Mouse (Mus musculus) neural tube, embryonic 11.5 days (tissue): ENCODE measurements at regions not wholly inside any gene's neighbourhood (a gene's known extent, or its start where the extent isn't known, plus 50 kb on each side); places are given as distances from the start of the nearest gene placed in this dataset.

Source experiments
- ATAC-seq: fragments of 200-750 bp; cut with Nextera tagmentation; 2 replicates; pipeline ENCODE4 v1.8.0; 2017; ENCODE audit warnings: moderate number of reproducible peaks, mild to moderate bottlenecking, moderate TSS enrichment, moderate library complexity; ENCODE audit not compliant: insufficient read depth, low FRiP score, low TSS enrichment
- DNase-seq: peaks from one replicate; pipeline ENCODE4 v3.0.0-alpha.2; 2015; ENCODE audit warnings: low spot score
- H3K27ac ChIP-seq: fragments of 300-500 bp; sonication (generic); 2 replicates; pipeline ENCODE4 v1.5.1; 2014; ENCODE audit warnings: low read depth, mild to moderate bottlenecking, low read length
- H3K27me3 ChIP-seq: fragments of 300-500 bp; sonication (generic); 2 replicates; pipeline ENCODE4 v1.6.1; 2014; ENCODE audit warnings: mild to moderate bottlenecking, low read length, mixed read lengths; ENCODE audit not compliant: control insufficient read depth, insufficient read depth
- H3K36me3 ChIP-seq: fragments of 300-500 bp; sonication (generic); 2 replicates; pipeline ENCODE4 v1.6.1; 2014; ENCODE audit warnings: mild to moderate bottlenecking, low read length, moderate library complexity, mixed read lengths; ENCODE audit not compliant: control insufficient read depth, insufficient read depth
- H3K4me1 ChIP-seq: fragments of 300-500 bp; sonication (generic); 2 replicates; pipeline ENCODE4 v1.6.1; 2014; ENCODE audit warnings: low read length, mixed read lengths; ENCODE audit not compliant: control insufficient read depth, insufficient read depth
- H3K4me2 ChIP-seq: fragments of 300-500 bp; sonication (generic); 2 replicates; pipeline ENCODE4 v1.6.1; 2014; ENCODE audit warnings: low read depth, mild to moderate bottlenecking, moderate library complexity
- H3K4me3 ChIP-seq: fragments of 300-500 bp; sonication (generic); 2 replicates; pipeline ENCODE4 v1.5.1; 2014; ENCODE audit warnings: low read depth, low read length
- H3K9ac ChIP-seq: fragments of 300-500 bp; sonication (generic); 2 replicates; pipeline ENCODE4 v1.6.1; 2014; ENCODE audit warnings: mild to moderate bottlenecking, low read length
- H3K9me3 ChIP-seq: fragments of 300-500 bp; sonication (generic); 2 replicates; pipeline ENCODE4 v1.6.1; 2016; ENCODE audit warnings: low read length; ENCODE audit not compliant: control insufficient read depth
- WGBS: fragments of 180-500 bp; shearing (Covaris S2); extraction: QIAGEN DNeasy Blood & Tissue Kit; methylation state at CpG from one replicate; pipeline ENCODE4 v1.1.7; 2014; 5-methylcytosine and 5-hydroxymethylcytosine counted together

- no peak overlapping the region for H3K4me3 ChIP-seq
- no peaks in the 10 kb centered on the region for H3K9me3 ChIP-seq
- peaks cover 11% of the 10 kb centered on the region for H3K4me1 ChIP-seq
- peak overlapping the region; percentile 87 for H3K27ac ChIP-seq
- H3K9ac ChIP-seq, result no peak overlapping the region
- ATAC-seq (no peak), DNase-seq (peak; percentile 65)
- H3K4me2 ChIP-seq, result no peak overlapping the region
- no peaks in the 10 kb centered on the region for H3K27me3 ChIP-seq
- WGBS, result 7% methylated on average over 8 of the region's 8 CpGs
- no peaks in the 10 kb centered on the region for H3K36me3 ChIP-seq
Measured at GRCm38 (mm10) chr5:64648492-64648891, 154.7 kb upstream of the Klf3 start.

GRCm38 (mm10) chr5:64651407-64651806, 151.8 kb upstream of the Klf3 start:
- no peak for DNase-seq
- no peak for ATAC-seq
- no peak overlapping the region for H3K4me3 ChIP-seq
- no peak overlapping the region for H3K9ac ChIP-seq
- no peak overlapping the region for H3K4me2 ChIP-seq
- H3K36me3 ChIP-seq, result no peaks in the 10 kb centered on the region
- H3K4me1 ChIP-seq, result peaks cover 11% of the 10 kb centered on the region
- H3K27ac ChIP-seq, result no peak overlapping the region
- H3K27me3 ChIP-seq, result no peaks in the 10 kb centered on the region
- H3K9me3 ChIP-seq, result no peaks in the 10 kb centered on the region
- WGBS, result 70% methylated on average over 3 of the region's 3 CpGs

- Histone ChIP-seq H3K4me1 (peaks cover 4% of the 10 kb centered on the region; the same call in 1 of the 2 replicates), H3K36me3 (no peaks in the 10 kb centered on the region), H3K4me3 (no peak overlapping the region), H3K27me3 (no peaks in the 10 kb centered on the region), H3K9ac (no peak overlapping the region), H3K4me2 (no peak overlapping the region), H3K27ac (no peak overlapping the region), H3K9me3 (no peaks in the 10 kb centered on the region)
- WGBS, result 87% methylated on average over 5 of the region's 5 CpGs
- ATAC-seq (no peak), DNase-seq (no peak)
Measured at GRCm38 (mm10) chr5:64653764-64654163, 149.4 kb upstream of the Klf3 start.

- Histone ChIP-seq H3K36me3 (no peaks in the 10 kb centered on the region), H3K27me3 (no peaks in the 10 kb centered on the region), H3K4me1 (no peaks in the 10 kb centered on the region), H3K4me2 (no peak overlapping the region), H3K27ac (no peak overlapping the region), H3K9ac (no peak overlapping the region), H3K9me3 (no peaks in the 10 kb centered on the region), H3K4me3 (no peak overlapping the region)
- 73% methylated on average over 5 of the region's 5 CpGs for WGBS
- DNase-seq, result no peak
- no peak for ATAC-seq
Measured at GRCm38 (mm10) chr5:64655286-64655685, 147.9 kb upstream of the Klf3 start.

GRCm38 (mm10) chr5:64661959-64662358, 141.2 kb upstream of the Klf3 start:
- WGBS, result 49% methylated on average over 6 of the region's 6 CpGs

GRCm38 (mm10) chr5:64662476-64662875, 140.7 kb upstream of the Klf3 start:
- Histone ChIP-seq H3K4me3 (no peak overlapping the region), H3K9me3 (no peaks in the 10 kb centered on the region), H3K4me2 (no peak overlapping the region), H3K36me3 (no peaks in the 10 kb centered on the region), H3K27ac (no peak overlapping the region), H3K27me3 (no peaks in the 10 kb centered on the region), H3K9ac (no peak overlapping the region), H3K4me1 (no peaks in the 10 kb centered on the region)
- 51% methylated on average over 7 of the region's 7 CpGs for WGBS
- ATAC-seq, result no peak
- DNase-seq, result no peak

More at GRCm38 (mm10) chr5:64661959-64662358, 141.2 kb upstream of the Klf3 start:
- H3K27ac ChIP-seq, result no peak overlapping the region
- H3K27me3 ChIP-seq, result no peaks in the 10 kb centered on the region
- H3K9ac ChIP-seq, result no peak overlapping the region
- H3K36me3 ChIP-seq, result no peaks in the 10 kb centered on the region
- no peak overlapping the region for H3K4me3 ChIP-seq
- H3K4me2 ChIP-seq, result no peak overlapping the region
- DNase-seq (no peak), ATAC-seq (no peak)
- H3K9me3 ChIP-seq, result no peaks in the 10 kb centered on the region
- H3K4me1 ChIP-seq, result no peaks in the 10 kb centered on the region

GRCm38 (mm10) chr5:64663766-64664165, 139.4 kb upstream of the Klf3 start:
- DNase-seq, result no peak
- Histone ChIP-seq H3K4me2 (no peak overlapping the region), H3K4me1 (no peaks in the 10 kb centered on the region), H3K4me3 (no peak overlapping the region), H3K27ac (no peak overlapping the region), H3K27me3 (no peaks in the 10 kb centered on the region), H3K9ac (no peak overlapping the region), H3K9me3 (no peaks in the 10 kb centered on the region), H3K36me3 (no peaks in the 10 kb centered on the region)
- no peak for ATAC-seq
- WGBS, result 83% methylated on average over 1 of the region's 1 CpGs

- Histone ChIP-seq H3K9me3 (no peaks in the 10 kb centered on the region), H3K9ac (no peak overlapping the region), H3K4me1 (no peaks in the 10 kb centered on the region), H3K4me2 (no peak overlapping the region), H3K27me3 (no peaks in the 10 kb centered on the region), H3K4me3 (no peak overlapping the region), H3K36me3 (no peaks in the 10 kb centered on the region), H3K27ac (no peak overlapping the region)
- ATAC-seq (no peak), DNase-seq (no peak)
- WGBS, result 66% methylated on average over 3 of the region's 3 CpGs
Measured at GRCm38 (mm10) chr5:64665064-64665463, 138.1 kb upstream of the Klf3 start.

- DNase-seq, result no peak
- Histone ChIP-seq H3K4me2 (no peak overlapping the region), H3K4me3 (no peak overlapping the region), H3K36me3 (no peaks in the 10 kb centered on the region), H3K27ac (no peak overlapping the region), H3K27me3 (no peaks in the 10 kb centered on the region), H3K4me1 (no peaks in the 10 kb centered on the region), H3K9me3 (no peaks in the 10 kb centered on the region), H3K9ac (no peak overlapping the region)
- ATAC-seq, result no peak
- WGBS, result 59% methylated on average over 3 of the region's 3 CpGs
Measured at GRCm38 (mm10) chr5:64666256-64666655, 136.9 kb upstream of the Klf3 start.
